8 mouse cellular contexts compared by ENCODE assay signal in genomic region chr5:115977266-115977665, GRCm38 (mm10). TPM values are rescaled to one million over a fixed set of nuclear protein-coding genes. Genes with fewer than 3 reads are reported as not detected.
DNase-seq lines count a peak whose midpoint lies in the region; ATAC-seq and TF ChIP-seq lines count a peak whose summit lies in the region.

No protein-coding gene starts in this region.

- H3K27ac ChIP-seq in left cerebral cortex, adult 2 months = peak overlapping the region; percentile 12; the same call in 1 of the 2 replicates
- peak overlapping the region; percentile 48; the same call in 1 of the 2 replicates for H3K27ac ChIP-seq in intestine, embryonic 14.5 days (ENCODE audit: low read depth)
- no peak overlapping the region for H3K27ac ChIP-seq in midbrain, embryonic 14.5 days (replicated peaks; ENCODE audit: low read depth, low read length)

- no peaks in the 10 kb centered on the region for H3K9me3 ChIP-seq in intestine, embryonic 14.5 days (ENCODE audit: control insufficient read depth, low read length)
- H3K9me3 ChIP-seq in midbrain, embryonic 14.5 days (ENCODE audit: control insufficient read depth, low read length) = no peaks in the 10 kb centered on the region

- 49% methylated on average over 10 of the region's 10 CpGs for WGBS in intestine, embryonic 14.5 days
- WGBS in midbrain, embryonic 14.5 days = 80% methylated on average over 10 of the region's 10 CpGs

- TF ChIP-seq CTCF in left cerebral cortex, adult 2 months (IDR thresholded peaks at IDR 0.05) = no peak

- H3K4me1 ChIP-seq in intestine, embryonic 14.5 days (replicated peaks; ENCODE audit: control insufficient read depth, insufficient read depth, low read length) = 0 out of 2 replicates have a peak, but pooled peaks cover 6% of the 10 kb centered on the region
- no peaks in the 10 kb centered on the region for H3K4me1 ChIP-seq in midbrain, embryonic 14.5 days (ENCODE audit: control insufficient read depth, insufficient read depth, low read length)

- DNase-seq in left cerebral cortex, adult 2 months (ENCODE audit: extremely low spot score in 1 of 2, low spot score in 2 of 2) = no peak
- DNase-seq in left cerebral cortex, adult 11 months (ENCODE audit: low spot score) = no peak
- DNase-seq in intestine, embryonic 14.5 days (ENCODE audit: low spot score) = no peak
- peak; percentile 33 to 48 for DNase-seq in kidney, postnatal 4 days
- no peak for DNase-seq in midbrain, embryonic 14.5 days
- no peak for DNase-seq in left cerebral cortex, postnatal 14 days (ENCODE audit: low spot score in 2 of 2)

- no peak overlapping the region for H3K4me2 ChIP-seq in intestine, embryonic 14.5 days (ENCODE audit: low read length)
- H3K4me2 ChIP-seq in midbrain, embryonic 14.5 days (ENCODE audit: low read length) = no peak overlapping the region

- peaks cover 17% of the 10 kb centered on the region for H3K36me3 ChIP-seq in intestine, embryonic 14.5 days (ENCODE audit: control insufficient read depth, insufficient read depth, low read length)
- peaks cover 30% of the 10 kb centered on the region; the same call in 1 of the 2 replicates for H3K36me3 ChIP-seq in midbrain, embryonic 14.5 days (ENCODE audit: control insufficient read depth, insufficient read depth, low read length)

- no peaks in the 10 kb centered on the region for H3K27me3 ChIP-seq in intestine, embryonic 14.5 days (replicated peaks; ENCODE audit: control insufficient read depth, insufficient read depth, low read length)
- no peaks in the 10 kb centered on the region for H3K27me3 ChIP-seq in midbrain, embryonic 14.5 days (ENCODE audit: control insufficient read depth, insufficient read depth, low read length)

- ATAC-seq in intestine, embryonic 14.5 days (replicated peaks; ENCODE audit: low FRiP score, low TSS enrichment, low read depth) = no peak
- ATAC-seq in megakaryocyte, adult 5-6 weeks (ENCODE audit: poor library complexity, severe bottlenecking) = peak; percentile 43
- ATAC-seq in activated CD4-positive, CD25-positive, alpha-beta regulatory T cell, adult 4 months = no peak
- no peak for ATAC-seq in midbrain, embryonic 14.5 days (ENCODE audit: low FRiP score, low TSS enrichment)

- H3K9ac ChIP-seq in intestine, embryonic 14.5 days (ENCODE audit: low read length) = no peak overlapping the region
- H3K9ac ChIP-seq in midbrain, embryonic 14.5 days (replicated peaks; ENCODE audit: low read length) = no peak overlapping the region

- no peak overlapping the region for H3K4me3 ChIP-seq in left cerebral cortex, adult 2 months
- no peak overlapping the region for H3K4me3 ChIP-seq in intestine, embryonic 14.5 days (ENCODE audit: low read depth, low read length)
- H3K4me3 ChIP-seq in midbrain, embryonic 14.5 days (replicated peaks; ENCODE audit: low read depth, low read length) = no peak overlapping the region

- intact Hi-C loops in left cerebral cortex, adult 2 months (cut with DNase I) = no loop called here
- intact Hi-C loops in left cerebral cortex, postnatal 14 days (cut with DNase I) = no loop called here

RNA-seq across cellular contexts. Expression of gene Prkab1, which starts 47.0 kb away (rescaled TPM):
- total RNA-seq in left cerebral cortex, adult 2 months (2021) = 10 to 100 TPM; 24.1 to 29.5 TPM
- polyA plus RNA-seq in intestine, embryonic 14.5 days (2014; fragmentation: Nextera tagmentation; extraction: Ambion mirVana) = 52.7 and 60.6 TPM in 2 replicates
- 56.7 and 62.7 TPM in 2 replicates for total RNA-seq in megakaryocyte, adult 5-6 weeks (2015)
- 27.1 and 29.2 TPM in 2 replicates for total RNA-seq in megakaryocyte, adult 5-6 weeks (2017)
- polyA plus RNA-seq in activated CD4-positive, CD25-positive, alpha-beta regulatory T cell, adult 4 months (2017; shearing (Covaris generic)) = 10 to 100 TPM; 36.1 to 43.3 TPM
- polyA plus RNA-seq in midbrain, embryonic 14.5 days (2014; fragmentation: Nextera tagmentation; extraction: Ambion mirVana) = 46.7 and 49.1 TPM in 2 replicates
- 10 to 100 TPM; 25.6 to 26.2 TPM for total RNA-seq in left cerebral cortex, postnatal 14 days (2021)

Comparison
In these comparisons a context has a peak if more than half of its experiments do, and no peak if none do; other contexts are left out.
1. DNase-seq: peak in kidney, postnatal 4 days (2 of 2); none in left cerebral cortex, adult 2 months (0 of 2), left cerebral cortex, adult 11 months (single experiment), intestine, embryonic 14.5 days (single experiment), midbrain, embryonic 14.5 days (single experiment) and left cerebral cortex, postnatal 14 days (0 of 2).